Mouse (Mus musculus): ENCODE results near the gene Slc34a3. TPM values are rescaled to one million over a fixed set of nuclear protein-coding genes. Genes with fewer than 3 reads are reported as not detected.

The Slc34a3 gene
- total RNA-seq, 1 experiment: 0.67 TPM

GRCm38 (mm10) chr2:25271827-25272511 lies 37.8 kb upstream of the Slc34a3 start, which contains the start of the genes Ssna1 and Anapc2:
Gene Ssna1 (minus strand): TSS chr2:25272438.
Gene Anapc2 (plus strand): TSS chr2:25272478.
- no peaks in the 10 kb centered on the region for H3K9me3 ChIP-seq (ENCODE audit: control insufficient read depth, insufficient read depth, low read depth, low read length)
- peak within 1 kb of the TSS; percentile 75 to 89 for H3K4me3 ChIP-seq (ENCODE audit: insufficient read depth in 1 of 2, low read depth in 1 of 2, low read length in 2 of 2, poor library complexity in 1 of 2, severe bottlenecking in 1 of 2)
- 0 out of 2 replicates have a peak within 1 kb of the TSS, but pooled peaks have one; percentile 17 for H3K27ac ChIP-seq (ENCODE audit: insufficient read depth, low read depth, low read length, poor library complexity, severe bottlenecking)
- in situ Hi-C loops (cut with MboI; ENCODE audit: low sequenced_read_pairs in 2 of 2, unreplicated experiment in 2 of 2): no loop called here
- peak; percentile 96 for DNase-seq (ENCODE audit: low read depth, low spot score)
- H3K4me1 ChIP-seq (ENCODE audit: control insufficient read depth in 2 of 2, insufficient read depth in 2 of 2, low read length in 2 of 2, poor library complexity in 1 of 2): peaks cover 0 to 5% of the 10 kb centered on the region in 2 experiments; a peak in 2 of 4 replicates
- peaks cover 32% of the 10 kb centered on the region for H3K36me3 ChIP-seq (ENCODE audit: control insufficient read depth, insufficient read depth, low read length, poor library complexity, severe bottlenecking)
- TF ChIP-seq HCFC1 (IDR thresholded peaks at IDR 0.05; ENCODE audit: borderline replicate concordance, insufficient read depth, low read length) (peak; percentile 78; the same call in 1 of the 2 replicates), MAFK (IDR thresholded peaks at IDR 0.05; ENCODE audit: insufficient read depth, low read depth, low read length) (no peak)
- peak within 1 kb of the TSS; percentile 91 for H3K9ac ChIP-seq (ENCODE audit: insufficient read depth, low read depth, low read length, poor library complexity, severe bottlenecking)

DNA sequence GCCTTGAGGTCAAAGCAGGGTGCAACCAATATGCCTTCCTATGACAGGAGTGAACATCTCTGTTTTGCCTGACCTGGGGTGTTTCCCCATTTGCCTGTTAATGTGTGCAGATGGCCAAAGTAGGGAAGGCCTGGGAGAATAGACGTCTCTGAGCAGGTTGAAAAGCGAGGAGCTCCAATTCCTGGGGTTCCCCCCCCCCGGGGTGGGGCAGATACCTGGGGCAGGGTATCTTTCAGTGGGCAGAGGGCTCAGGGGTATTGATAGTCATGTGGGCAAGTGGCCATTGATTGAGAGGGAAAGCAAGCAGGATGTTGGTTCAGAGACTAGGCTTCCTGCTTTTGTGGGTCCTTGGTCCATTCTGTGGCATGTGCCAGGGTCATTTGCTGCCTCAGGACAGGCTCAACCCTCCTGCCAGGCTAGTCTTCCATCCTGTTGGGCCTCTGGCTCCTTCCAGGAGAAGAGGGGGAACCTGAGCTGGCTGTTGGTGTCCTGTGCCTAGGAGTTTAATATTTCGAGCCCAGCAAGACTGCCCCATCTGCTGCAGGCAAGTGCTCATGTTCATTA lies 33.7 kb upstream of the Slc34a3 start:
- Histone ChIP-seq H3K9ac (ENCODE audit: insufficient read depth, low read depth, low read length, poor library complexity, severe bottlenecking) (no peak overlapping the region), H3K36me3 (ENCODE audit: control insufficient read depth, insufficient read depth, low read length, poor library complexity, severe bottlenecking) (peaks cover 15% of the 10 kb centered on the region), H3K4me3 (ENCODE audit: insufficient read depth in 1 of 2, low read depth in 1 of 2, low read length in 2 of 2, poor library complexity in 1 of 2, severe bottlenecking in 1 of 2) (no peak overlapping the region), H3K9me3 (ENCODE audit: control insufficient read depth, insufficient read depth, low read depth, low read length) (no peaks in the 10 kb centered on the region), H3K4me1 (ENCODE audit: control insufficient read depth in 2 of 2, insufficient read depth in 2 of 2, low read length in 2 of 2, poor library complexity in 1 of 2) (peaks cover 0 to 14% of the 10 kb centered on the region in 2 experiments; a peak in 2 of 4 replicates), H3K27ac (ENCODE audit: insufficient read depth, low read depth, low read length, poor library complexity, severe bottlenecking) (no peak overlapping the region)
- DNase-seq (ENCODE audit: low read depth, low spot score): no peak
- TF ChIP-seq CHD2 (IDR thresholded peaks at IDR 0.05; ENCODE audit: low read depth, low read length): no peak
- TF ChIP-seq ZC3H11A (IDR thresholded peaks at IDR 0.05; ENCODE audit: borderline replicate concordance, low read depth, low read length): no peak
- TF ChIP-seq ZNF384 (IDR thresholded peaks at IDR 0.05; ENCODE audit: low read depth, low read length): no peak
- no peak for TF ChIP-seq HCFC1 (IDR thresholded peaks at IDR 0.05; ENCODE audit: borderline replicate concordance, insufficient read depth, low read length)
- in situ Hi-C loops (cut with MboI; ENCODE audit: low sequenced_read_pairs in 2 of 2, unreplicated experiment in 2 of 2): no loop called here

GRCm38 (mm10) chr2:25267241-25267640 lies 33.1 kb upstream of the Slc34a3 start:
- no peak for DNase-seq (ENCODE audit: low read depth, low spot score)
- Histone ChIP-seq H3K9me3 (ENCODE audit: control insufficient read depth, insufficient read depth, low read depth, low read length) (no peaks in the 10 kb centered on the region), H3K9ac (ENCODE audit: insufficient read depth, low read depth, low read length, poor library complexity, severe bottlenecking) (0 out of 2 replicates have a peak overlapping the region, but pooled peaks have one; percentile 6), H3K4me3 (ENCODE audit: insufficient read depth in 1 of 2, low read depth in 1 of 2, low read length in 2 of 2, poor library complexity in 1 of 2, severe bottlenecking in 1 of 2) (no peak overlapping the region), H3K27ac (ENCODE audit: insufficient read depth, low read depth, low read length, poor library complexity, severe bottlenecking) (no peak overlapping the region), H3K4me1 (ENCODE audit: control insufficient read depth in 2 of 2, insufficient read depth in 2 of 2, low read length in 2 of 2, poor library complexity in 1 of 2) (peaks cover 0 to 14% of the 10 kb centered on the region in 2 experiments; a peak in 2 of 4 replicates), H3K36me3 (ENCODE audit: control insufficient read depth, insufficient read depth, low read length, poor library complexity, severe bottlenecking) (peaks cover 15% of the 10 kb centered on the region)
- no peak for TF ChIP-seq HCFC1 (IDR thresholded peaks at IDR 0.05; ENCODE audit: borderline replicate concordance, insufficient read depth, low read length)
- TF ChIP-seq CHD2 (IDR thresholded peaks at IDR 0.05; ENCODE audit: low read depth, low read length): no peak
- TF ChIP-seq MAFK (IDR thresholded peaks at IDR 0.05; ENCODE audit: insufficient read depth, low read depth, low read length): no peak
- no peak for TF ChIP-seq ZC3H11A (IDR thresholded peaks at IDR 0.05; ENCODE audit: borderline replicate concordance, low read depth, low read length)
- TF ChIP-seq ZNF384 (IDR thresholded peaks at IDR 0.05; ENCODE audit: low read depth, low read length): no peak
- in situ Hi-C loops (cut with MboI; ENCODE audit: low sequenced_read_pairs in 2 of 2, unreplicated experiment in 2 of 2): no loop called here

DNA sequence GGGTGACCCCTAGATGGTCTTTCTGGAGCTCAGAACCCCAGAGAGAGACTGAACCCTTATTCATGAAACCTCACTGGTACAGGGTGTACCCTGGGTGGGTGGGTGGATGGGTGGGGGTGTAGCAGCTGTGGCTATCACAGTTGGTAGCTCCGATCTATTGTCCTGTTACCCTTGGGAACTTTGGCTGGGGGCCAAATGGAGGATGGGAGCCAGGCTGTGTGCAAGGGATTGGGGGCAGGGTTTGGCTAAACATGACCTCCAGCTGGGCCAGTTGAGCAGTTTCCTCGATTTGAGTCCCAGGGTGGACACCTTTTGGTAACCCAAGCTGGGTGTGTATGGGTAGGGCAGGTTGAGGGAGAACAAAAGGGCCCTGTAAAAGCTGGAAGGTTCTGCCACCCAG lies 32.6 kb upstream of the Slc34a3 start:
- in situ Hi-C loops (cut with MboI; ENCODE audit: low sequenced_read_pairs in 2 of 2, unreplicated experiment in 2 of 2): no loop called here
- no peak for DNase-seq (ENCODE audit: low read depth, low spot score)
- no peak overlapping the region; a peak in 1 of 4 replicates for H3K4me3 ChIP-seq (ENCODE audit: insufficient read depth in 1 of 2, low read depth in 1 of 2, low read length in 2 of 2, poor library complexity in 1 of 2, severe bottlenecking in 1 of 2)
- peaks cover 0 to 14% of the 10 kb centered on the region in 2 experiments; a peak in 2 of 4 replicates for H3K4me1 ChIP-seq (ENCODE audit: control insufficient read depth in 2 of 2, insufficient read depth in 2 of 2, low read length in 2 of 2, poor library complexity in 1 of 2)
- H3K9me3 ChIP-seq (ENCODE audit: control insufficient read depth, insufficient read depth, low read depth, low read length): no peaks in the 10 kb centered on the region
- H3K9ac ChIP-seq (ENCODE audit: insufficient read depth, low read depth, low read length, poor library complexity, severe bottlenecking): no peak overlapping the region
- H3K27ac ChIP-seq (ENCODE audit: insufficient read depth, low read depth, low read length, poor library complexity, severe bottlenecking): no peak overlapping the region
- TF ChIP-seq ZC3H11A (IDR thresholded peaks at IDR 0.05; ENCODE audit: borderline replicate concordance, low read depth, low read length) (no peak), MAFK (IDR thresholded peaks at IDR 0.05; ENCODE audit: insufficient read depth, low read depth, low read length) (no peak), ZNF384 (IDR thresholded peaks at IDR 0.05; ENCODE audit: low read depth, low read length) (no peak), HCFC1 (IDR thresholded peaks at IDR 0.05; ENCODE audit: borderline replicate concordance, insufficient read depth, low read length) (no peak), CHD2 (IDR thresholded peaks at IDR 0.05; ENCODE audit: low read depth, low read length) (no peak)
- peaks cover 15% of the 10 kb centered on the region for H3K36me3 ChIP-seq (ENCODE audit: control insufficient read depth, insufficient read depth, low read length, poor library complexity, severe bottlenecking)

Measured in ES-E14 (cell line).